Mouse (Mus musculus) CH12.LX (cell line): ENCODE results near the gene Stoml2.

Source experiments
- CTCF ChIP-seq, 2 experiments: IDR thresholded peaks in 1 of 2; conservative IDR thresholded peaks in 1 of 2; 2 replicates each; pipeline ENCODE4 v1.5.1; 2011 to 2012; ENCODE audit warnings: low read depth in 2 of 2, low read length in 2 of 2, improper control_type of control experiment in 1 of 2, inconsistent platforms in 1 of 2, mild to moderate bottlenecking in 1 of 2, moderate library complexity in 1 of 2
- ELF1 ChIP-seq: IDR thresholded peaks from 2 replicates; pipeline ENCODE4 v1.6.1; 2014; ENCODE audit warnings: low read depth, mild to moderate bottlenecking, inconsistent platforms, low read length, improper control_type of control experiment
- EP300 ChIP-seq: IDR thresholded peaks from 2 replicates; pipeline ENCODE4 v1.6.1; 2011; ENCODE audit warnings: low read length, improper control_type of control experiment
- HCFC1 ChIP-seq: IDR thresholded peaks from 2 replicates; pipeline ENCODE4 v1.6.1; 2012; ENCODE audit warnings: low read depth, mild to moderate bottlenecking, inconsistent platforms, low read length, improper control_type of control experiment
- NRF1 ChIP-seq: IDR thresholded peaks from 2 replicates; pipeline ENCODE4 v1.6.1; 2014; ENCODE audit warnings: low read depth, mild to moderate bottlenecking, inconsistent platforms, low read length, improper control_type of control experiment, moderate library complexity
- POLR2A ChIP-seq: IDR thresholded peaks from 2 replicates; pipeline ENCODE4 v1.6.1; 2011; ENCODE audit warnings: low read depth, mild to moderate bottlenecking, improper control_type of control experiment, low read length
- TCF12 ChIP-seq: IDR thresholded peaks from 2 replicates; pipeline ENCODE4 v1.6.1; 2014; ENCODE audit warnings: low read depth, mild to moderate bottlenecking, inconsistent platforms, low read length, improper control_type of control experiment
- USF1 ChIP-seq: IDR thresholded peaks from 2 replicates; pipeline ENCODE4 v1.6.1; 2014; ENCODE audit warnings: low read depth, mild to moderate bottlenecking, inconsistent platforms, low read length, improper control_type of control experiment

DNA sequence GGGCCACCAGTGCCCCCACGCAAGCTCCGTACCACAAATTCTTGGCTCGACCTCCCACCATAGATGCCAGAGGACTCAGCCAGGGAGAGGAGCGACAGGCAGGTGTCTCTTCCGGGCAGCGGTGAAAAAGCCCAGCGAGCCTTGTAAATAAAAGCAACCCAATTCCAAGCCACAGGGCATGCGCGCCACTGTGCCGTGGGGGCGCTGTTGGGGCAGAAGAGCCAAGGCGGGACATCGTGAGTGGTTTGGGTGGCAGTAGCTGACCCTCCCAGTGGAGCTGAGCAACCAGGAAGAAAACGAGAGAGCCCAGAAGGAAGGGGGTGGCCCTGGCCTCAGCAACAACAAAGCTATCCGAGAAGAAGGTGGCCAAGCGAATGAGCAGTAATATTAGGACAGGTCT lies 10.6 kb downstream of the Stoml2 start:
- TF ChIP-seq TCF12 (no peak), EP300 (no peak), NRF1 (no peak), ELF1 (no peak), POLR2A (no peak), USF1 (no peak), HCFC1 (no peak), CTCF (conservative IDR thresholded peaks at IDR 0.05 in 1 of 2, IDR thresholded peaks at IDR 0.05 in 1 of 2; ENCODE audit: low read depth in 2 of 2, low read length in 2 of 2) (no peak)
